Mouse (Mus musculus) forebrain, embryonic 13.5 days (tissue): ENCODE data around the gene Gyg. TPM values are rescaled to one million over a fixed set of nuclear protein-coding genes. Genes with fewer than 3 reads are reported as not detected.

Experiments
- ATAC-seq: fragments of 200-750 bp; cut with Nextera tagmentation; 2 replicates; pipeline ENCODE4 v1.8.0; 2017
- H3K27ac ChIP-seq: fragments of 300-500 bp; sonication (generic); 2 replicates; pipeline ENCODE4 v1.5.1; 2015; ENCODE audit warnings: inconsistent platforms, mild to moderate bottlenecking, moderate library complexity
- H3K27me3 ChIP-seq: fragments of 300-500 bp; sonication (generic); 2 replicates; pipeline ENCODE4 v1.6.1; 2015; ENCODE audit warnings: mild to moderate bottlenecking, inconsistent platforms
- H3K36me3 ChIP-seq: fragments of 300-500 bp; sonication (generic); 2 replicates; pipeline ENCODE4 v1.6.1; 2015; ENCODE audit warnings: mild to moderate bottlenecking, inconsistent platforms; ENCODE audit not compliant: poor library complexity, severe bottlenecking
- H3K4me1 ChIP-seq: fragments of 300-500 bp; sonication (generic); 2 replicates; pipeline ENCODE4 v1.6.1; 2015; ENCODE audit warnings: inconsistent platforms
- H3K4me2 ChIP-seq: fragments of 300-500 bp; sonication (generic); 2 replicates; pipeline ENCODE4 v1.6.1; 2015; ENCODE audit warnings: inconsistent platforms, mild to moderate bottlenecking, moderate library complexity
- H3K4me3 ChIP-seq: fragments of 300-500 bp; sonication (generic); 2 replicates; pipeline ENCODE4 v1.5.1; 2015; ENCODE audit warnings: mild to moderate bottlenecking, inconsistent platforms
- H3K9ac ChIP-seq: fragments of 300-500 bp; sonication (generic); 2 replicates; pipeline ENCODE4 v1.6.1; 2015; ENCODE audit warnings: mild to moderate bottlenecking, inconsistent platforms
- H3K9me3 ChIP-seq: fragments of 300-500 bp; sonication (generic); replicated peaks from 2 replicates; pipeline ENCODE4 v1.6.1; 2016; ENCODE audit warnings: inconsistent platforms
- WGBS: fragments of 180-500 bp; shearing (Covaris S2); methylation state at CpG from one replicate; pipeline ENCODE4 v1.1.7; 2015; 5-methylcytosine and 5-hydroxymethylcytosine counted together
- polyA plus RNA-seq: library from polyadenylated mRNA; unstranded; fragments of >200 nt; fragmentation: Nextera tagmentation; extraction: Ambion mirVana; gene quantifications from 2 replicates; pipeline ENCODE4 v1.2.1, GENCODE M21; 2015

Gene Gyg
- polyA plus RNA-seq, 1 experiment from 2014 or later: 22.6 TPM

- 2% methylated on average over 2 of the region's 2 CpGs for WGBS
- Histone ChIP-seq H3K27ac (no peak overlapping the region), H3K4me3 (no peak overlapping the region), H3K9me3 (no peaks in the 10 kb centered on the region), H3K4me2 (no peak overlapping the region), H3K4me1 (0 out of 2 replicates have a peak, but pooled peaks cover 4% of the 10 kb centered on the region), H3K9ac (no peak overlapping the region), H3K27me3 (no peaks in the 10 kb centered on the region), H3K36me3 (0 out of 2 replicates have a peak, but pooled peaks cover 4% of the 10 kb centered on the region)
- ATAC-seq: no peak
These were observed 10.7 kb downstream of the Gyg start for GRCm38 (mm10) chr3:20144401-20144800.

DNA sequence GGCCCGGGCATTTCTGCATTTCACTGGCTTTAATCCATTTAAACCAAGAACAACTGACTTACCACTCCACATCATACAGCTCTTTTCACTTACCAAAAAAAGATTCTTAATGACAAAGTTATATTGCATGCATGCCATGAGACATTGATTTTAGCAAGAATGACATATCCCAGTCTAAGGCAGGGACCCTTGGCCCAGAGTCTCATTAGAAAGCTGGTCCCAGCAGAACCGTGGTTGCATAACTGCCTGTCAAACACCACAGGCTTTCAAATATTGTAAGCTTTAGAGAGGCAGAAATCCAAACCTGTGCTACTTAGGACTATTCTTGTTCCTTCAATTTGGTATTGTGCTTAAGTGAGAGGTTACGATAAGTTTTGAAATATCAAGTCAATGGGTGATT lies 11.4 kb downstream of the Gyg start:
- H3K36me3 ChIP-seq: 0 out of 2 replicates have a peak, but pooled peaks cover 4% of the 10 kb centered on the region
- H3K27me3 ChIP-seq: no peaks in the 10 kb centered on the region
- H3K9ac ChIP-seq: no peak overlapping the region
- no peak overlapping the region for H3K27ac ChIP-seq
- H3K4me2 ChIP-seq: no peak overlapping the region
- no peak overlapping the region for H3K4me3 ChIP-seq
- WGBS: 55% methylated on average over 3 of the region's 3 CpGs
- H3K4me1 ChIP-seq: 0 out of 2 replicates have a peak, but pooled peaks cover 4% of the 10 kb centered on the region
- no peaks in the 10 kb centered on the region for H3K9me3 ChIP-seq
- ATAC-seq: no peak

DNA sequence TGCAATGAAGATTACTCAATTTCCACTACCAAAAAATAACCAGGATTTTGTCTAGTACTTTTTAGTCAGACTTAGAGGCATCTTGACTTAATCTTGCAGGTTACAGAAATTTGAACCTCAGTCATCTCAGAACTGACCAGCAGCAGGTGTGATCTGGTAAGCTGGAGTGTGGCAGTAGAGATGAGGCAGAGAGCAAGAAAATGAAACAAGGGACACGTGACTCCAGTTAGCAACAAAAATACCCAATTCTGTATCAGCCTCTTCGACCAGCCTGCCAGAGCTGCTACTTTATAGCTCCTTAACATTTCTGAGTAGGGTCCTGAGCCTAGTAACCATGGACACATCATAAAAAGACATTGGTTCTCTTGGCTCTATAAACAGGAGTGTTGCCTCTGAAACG lies 12.5 kb downstream of the Gyg start:
- 81% methylated on average over 3 of the region's 3 CpGs for WGBS
- no peaks in the 10 kb centered on the region for H3K9me3 ChIP-seq
- H3K36me3 ChIP-seq: no peaks in the 10 kb centered on the region
- no peaks in the 10 kb centered on the region for H3K27me3 ChIP-seq
- no peak overlapping the region for H3K9ac ChIP-seq
- H3K27ac ChIP-seq: no peak overlapping the region
- no peak overlapping the region for H3K4me3 ChIP-seq
- no peak overlapping the region for H3K4me2 ChIP-seq
- no peak for ATAC-seq
- H3K4me1 ChIP-seq: 0 out of 2 replicates have a peak, but pooled peaks cover 4% of the 10 kb centered on the region

- ATAC-seq: no peak
- H3K27me3 ChIP-seq: no peaks in the 10 kb centered on the region
- H3K9ac ChIP-seq: no peak overlapping the region
- no peaks in the 10 kb centered on the region for H3K36me3 ChIP-seq
- no peak overlapping the region for H3K27ac ChIP-seq
- H3K4me2 ChIP-seq: no peak overlapping the region
- no peaks in the 10 kb centered on the region for H3K9me3 ChIP-seq
- no peak overlapping the region for H3K4me3 ChIP-seq
- 93% methylated on average over 2 of the region's 2 CpGs for WGBS
- H3K4me1 ChIP-seq: 0 out of 2 replicates have a peak, but pooled peaks cover 4% of the 10 kb centered on the region
These were observed 13.0 kb downstream of the Gyg start for GRCm38 (mm10) chr3:20142101-20142500.

DNA sequence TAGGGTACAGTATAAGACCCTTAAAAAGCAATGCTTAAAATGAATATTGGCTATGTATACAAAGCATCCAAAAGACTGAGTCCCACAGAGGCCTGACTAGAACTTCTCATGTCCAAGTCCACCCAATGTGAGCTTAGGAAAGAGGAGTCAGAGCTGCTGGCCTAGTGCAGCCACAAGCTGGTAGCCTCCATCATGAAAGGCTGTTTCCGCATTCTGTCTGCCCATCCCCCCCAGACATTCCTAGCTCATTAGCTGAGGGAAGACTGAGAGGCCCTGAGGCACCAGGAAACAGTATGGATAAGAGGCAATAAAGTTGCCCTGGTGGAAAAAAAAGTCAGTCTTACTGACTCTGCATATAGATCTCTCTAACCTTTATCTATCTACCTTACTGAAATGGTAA lies 13.4 kb downstream of the Gyg start:
- no peak for ATAC-seq
- Histone ChIP-seq H3K9me3 (no peaks in the 10 kb centered on the region), H3K4me2 (no peak overlapping the region), H3K4me1 (0 out of 2 replicates have a peak, but pooled peaks cover 4% of the 10 kb centered on the region), H3K27me3 (no peaks in the 10 kb centered on the region), H3K27ac (no peak overlapping the region), H3K4me3 (no peak overlapping the region), H3K36me3 (no peaks in the 10 kb centered on the region), H3K9ac (no peak overlapping the region)
- 13% methylated on average over 1 of the region's 1 CpGs for WGBS

DNA sequence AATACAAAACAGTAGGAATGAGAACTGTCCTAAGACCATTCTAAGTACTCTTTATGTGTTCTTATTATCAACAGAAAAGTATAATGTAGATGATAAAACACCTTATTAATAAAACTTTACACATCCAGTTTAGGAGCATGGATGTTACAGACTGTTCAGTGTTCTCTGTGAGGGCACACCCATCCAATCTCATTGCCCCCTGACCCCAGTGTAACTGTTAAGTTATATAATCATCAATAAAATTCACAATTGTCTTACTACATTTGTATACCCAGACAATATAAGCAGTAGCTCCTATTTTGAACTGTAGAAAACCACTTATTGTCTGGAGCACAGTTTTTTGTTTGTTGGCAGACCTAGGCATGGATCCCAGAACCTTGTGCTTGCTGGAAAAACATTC lies 13.9 kb downstream of the Gyg start:
- no peak overlapping the region for H3K27ac ChIP-seq
- no peak for ATAC-seq
- H3K4me3 ChIP-seq: no peak overlapping the region
- H3K9me3 ChIP-seq: no peaks in the 10 kb centered on the region
- no peaks in the 10 kb centered on the region for H3K27me3 ChIP-seq
- H3K36me3 ChIP-seq: no peaks in the 10 kb centered on the region
- 0 out of 2 replicates have a peak, but pooled peaks cover 4% of the 10 kb centered on the region for H3K4me1 ChIP-seq
- H3K9ac ChIP-seq: no peak overlapping the region
- no peak overlapping the region for H3K4me2 ChIP-seq

DNA sequence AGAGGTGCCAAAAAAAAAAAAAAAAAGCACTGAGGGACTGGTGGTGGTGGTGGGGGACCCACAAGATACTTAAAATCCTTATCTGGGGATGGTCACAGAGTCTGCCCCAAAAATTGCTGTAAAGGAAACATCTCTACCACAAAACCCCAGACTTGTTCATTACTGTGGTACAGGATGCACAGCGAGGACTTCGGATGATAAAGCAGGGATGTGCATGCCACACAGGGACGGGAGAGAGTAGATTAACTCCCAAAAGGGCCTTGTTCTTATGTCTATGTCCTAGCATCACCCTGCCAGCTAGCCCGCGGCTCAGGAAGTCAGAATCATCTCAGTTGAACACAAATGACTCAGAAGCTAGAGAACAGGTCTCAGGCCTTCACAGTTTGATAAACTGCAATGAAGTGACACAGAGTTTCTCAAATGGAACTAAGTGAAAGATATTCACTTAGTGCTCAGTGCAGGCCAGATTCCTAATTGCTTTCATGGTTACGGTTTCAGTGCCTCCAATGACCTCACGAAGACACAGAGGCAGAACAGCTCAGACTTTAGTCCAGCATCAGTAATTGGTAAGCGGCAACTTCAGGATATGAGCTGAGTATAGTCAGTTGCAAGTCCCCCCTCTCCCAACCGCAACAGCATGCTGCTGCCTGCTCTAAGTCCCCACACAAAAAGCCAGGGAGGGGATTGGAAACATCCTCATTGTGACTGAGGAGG lies 18.1 kb downstream of the Gyg start:
- H3K4me3 ChIP-seq: no peak overlapping the region
- H3K27me3 ChIP-seq: no peaks in the 10 kb centered on the region
- 91% methylated on average over 9 of the region's 9 CpGs for WGBS
- H3K4me2 ChIP-seq: no peak overlapping the region
- H3K27ac ChIP-seq: no peak overlapping the region
- no peaks in the 10 kb centered on the region for H3K9me3 ChIP-seq
- no peak overlapping the region for H3K9ac ChIP-seq
- no peaks in the 10 kb centered on the region for H3K36me3 ChIP-seq
- H3K4me1 ChIP-seq: no peaks in the 10 kb centered on the region
- no peak for ATAC-seq

GRCm38 (mm10) chr3:20134545-20134944 lies 20.6 kb downstream of the Gyg start:
- H3K36me3 ChIP-seq: no peaks in the 10 kb centered on the region
- 85% methylated on average over 3 of the region's 3 CpGs for WGBS
- H3K9me3 ChIP-seq: no peaks in the 10 kb centered on the region
- no peak for ATAC-seq
- H3K27me3 ChIP-seq: no peaks in the 10 kb centered on the region
- no peaks in the 10 kb centered on the region for H3K4me1 ChIP-seq
- H3K4me2 ChIP-seq: no peak overlapping the region
- no peak overlapping the region for H3K4me3 ChIP-seq
- H3K27ac ChIP-seq: no peak overlapping the region
- no peak overlapping the region for H3K9ac ChIP-seq

GRCm38 (mm10) chr3:20133745-20134144 lies 21.4 kb downstream of the Gyg start:
- WGBS: 90% methylated on average over 1 of the region's 1 CpGs
- H3K36me3 ChIP-seq: no peaks in the 10 kb centered on the region
- no peak overlapping the region for H3K9ac ChIP-seq
- no peak overlapping the region for H3K4me2 ChIP-seq
- H3K27me3 ChIP-seq: no peaks in the 10 kb centered on the region
- H3K4me1 ChIP-seq: no peaks in the 10 kb centered on the region
- no peak overlapping the region for H3K4me3 ChIP-seq
- no peak overlapping the region for H3K27ac ChIP-seq
- no peaks in the 10 kb centered on the region for H3K9me3 ChIP-seq
- peak; percentile 28; the same call in 1 of the 2 replicates for ATAC-seq

DNA sequence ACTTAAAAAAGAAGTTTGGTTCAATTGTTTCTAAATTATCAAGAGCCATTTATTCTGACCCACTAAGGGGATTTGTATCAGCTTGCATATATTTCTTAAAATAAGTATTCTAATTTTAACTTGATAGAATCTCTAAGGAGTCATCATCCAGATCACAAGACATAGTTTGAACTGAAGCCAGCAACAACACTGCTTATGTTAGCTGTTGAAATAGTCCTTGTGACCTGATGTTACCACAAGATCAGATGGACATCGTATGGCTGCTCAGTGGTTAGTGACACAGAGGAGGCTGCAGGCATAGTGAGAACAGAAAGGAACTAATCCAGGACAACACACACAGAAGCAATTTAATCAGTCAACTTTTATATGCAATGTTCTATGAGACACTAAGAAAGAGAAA lies 22.4 kb downstream of the Gyg start:
- H3K27ac ChIP-seq: no peak overlapping the region
- no peaks in the 10 kb centered on the region for H3K27me3 ChIP-seq
- 89% methylated on average over 1 of the region's 1 CpGs for WGBS
- no peak for ATAC-seq
- H3K4me2 ChIP-seq: no peak overlapping the region
- no peaks in the 10 kb centered on the region for H3K9me3 ChIP-seq
- H3K9ac ChIP-seq: no peak overlapping the region
- H3K4me3 ChIP-seq: no peak overlapping the region
- no peaks in the 10 kb centered on the region for H3K36me3 ChIP-seq
- no peaks in the 10 kb centered on the region for H3K4me1 ChIP-seq

DNA sequence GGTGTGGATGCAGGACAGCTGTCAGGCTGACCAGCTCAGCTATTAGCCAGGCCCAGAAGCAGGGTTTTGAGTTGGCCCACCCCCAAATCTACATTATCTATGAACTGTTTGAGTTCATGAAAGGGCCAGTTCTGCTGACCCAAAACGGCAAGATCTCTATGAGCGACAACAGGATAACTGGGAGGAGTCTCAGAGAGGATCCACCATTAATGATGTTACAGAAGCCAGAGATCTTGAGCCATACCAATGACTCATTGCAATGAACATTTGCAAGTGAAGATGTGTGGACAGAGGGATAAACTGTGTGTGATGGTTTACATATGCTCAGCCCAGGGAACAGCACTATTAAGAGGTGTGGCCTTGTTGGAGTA lies 23.8 kb downstream of the Gyg start:
- Histone ChIP-seq H3K4me3 (no peak overlapping the region), H3K27me3 (no peaks in the 10 kb centered on the region), H3K4me2 (no peak overlapping the region), H3K36me3 (no peaks in the 10 kb centered on the region), H3K9ac (no peak overlapping the region), H3K27ac (no peak overlapping the region), H3K4me1 (no peaks in the 10 kb centered on the region), H3K9me3 (no peaks in the 10 kb centered on the region)
- WGBS: 94% methylated on average over 2 of the region's 2 CpGs
- ATAC-seq: no peak

DNA sequence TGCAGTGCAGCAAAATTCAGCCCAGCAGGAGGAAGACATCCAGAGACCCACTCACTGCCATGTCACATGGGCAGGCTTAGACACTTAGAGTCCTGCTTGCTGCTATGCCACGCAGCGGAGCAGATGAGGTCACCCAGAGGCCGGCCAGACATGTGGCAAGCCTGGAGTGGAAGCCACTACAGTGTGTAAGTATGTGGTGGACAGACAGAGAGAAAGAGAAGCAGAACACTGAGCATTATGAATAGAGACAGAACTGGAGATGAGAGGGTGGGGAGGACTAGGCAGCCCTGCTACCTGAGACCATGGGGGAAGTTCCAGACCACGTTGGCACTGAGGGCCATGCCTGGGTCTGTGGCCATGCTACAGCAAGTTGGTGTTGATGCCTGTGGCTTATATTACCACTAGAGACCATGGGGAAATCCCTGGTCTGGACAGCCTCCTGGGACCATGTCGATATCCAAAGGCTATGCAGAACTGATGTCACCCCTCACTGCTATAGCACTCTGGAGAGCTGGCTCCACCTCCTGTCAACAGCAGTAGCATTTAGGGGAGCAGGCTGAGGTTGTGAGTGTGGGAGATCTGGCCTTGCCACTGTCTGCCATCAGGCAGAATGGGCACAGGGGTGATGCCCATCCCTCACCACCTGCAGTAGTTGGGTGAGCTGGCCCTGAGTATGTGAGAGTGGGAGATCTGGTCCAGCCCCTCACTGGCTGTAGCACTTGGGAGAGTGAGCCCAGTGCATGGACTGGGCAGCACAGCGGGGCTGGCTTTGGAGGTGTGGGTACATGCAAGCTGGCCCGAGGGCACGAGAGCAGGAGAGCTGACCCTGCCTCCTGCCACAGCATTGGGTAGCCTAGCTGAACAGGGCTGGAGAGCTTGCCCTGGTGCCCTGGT lies 24.4 kb downstream of the Gyg start:
- H3K27me3 ChIP-seq: no peaks in the 10 kb centered on the region
- no peaks in the 10 kb centered on the region for H3K9me3 ChIP-seq
- no peak overlapping the region for H3K4me2 ChIP-seq
- no peak for ATAC-seq
- H3K27ac ChIP-seq: no peak overlapping the region
- 93% methylated on average over 8 of the region's 8 CpGs for WGBS
- no peak overlapping the region for H3K9ac ChIP-seq
- H3K36me3 ChIP-seq: no peaks in the 10 kb centered on the region
- H3K4me1 ChIP-seq: no peaks in the 10 kb centered on the region
- H3K4me3 ChIP-seq: no peak overlapping the region
